Mouse (Mus musculus) CD4-positive naive resting alpha-beta T cell, adult 57 days (primary cell): ENCODE results near the gene Slc35f2. TPM values are rescaled to one million over a fixed set of nuclear protein-coding genes. Genes with fewer than 3 reads are reported as not detected.

Experiments
- total RNA-seq: library from RNA; stranded (reverse); gene quantifications from one replicate; pipeline ENCODE4 v1.2.4, GENCODE M21; 2023

The Slc35f2 gene
- 10.2 TPM for total RNA-seq

DNA sequence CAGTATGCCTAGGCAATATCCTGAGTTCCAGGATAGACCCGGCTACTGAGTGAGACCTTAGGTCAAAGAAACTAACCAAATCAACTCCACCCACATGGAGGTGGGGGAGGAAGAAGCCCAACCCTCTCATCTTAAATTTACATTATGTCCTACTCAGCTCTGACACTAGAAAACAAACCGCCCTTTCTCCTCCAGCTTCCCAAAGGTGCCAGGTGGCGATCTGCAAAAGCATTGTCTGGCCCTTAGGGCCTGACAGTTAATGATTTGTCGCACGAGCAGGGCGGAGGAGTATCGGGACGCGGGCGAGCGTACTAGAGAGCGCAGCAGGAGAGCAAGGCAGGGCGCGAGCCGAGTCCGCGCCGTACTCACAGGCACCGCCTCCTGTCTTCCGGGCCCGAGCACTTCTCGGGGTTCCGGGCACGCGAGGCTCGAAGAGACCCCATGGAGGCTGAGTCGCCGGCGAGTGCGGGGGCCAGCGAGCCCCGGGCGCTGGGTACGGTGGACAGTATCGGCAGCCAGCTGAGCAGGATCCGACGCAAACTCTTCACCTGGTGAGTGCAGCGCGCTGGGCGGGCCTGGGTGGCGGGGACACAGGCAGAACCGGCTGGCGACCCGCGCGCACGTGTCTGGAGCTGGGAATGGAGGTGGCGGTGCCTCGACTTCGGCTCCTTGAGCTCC is at the start of gene Slc35f2:
Gene Slc35f2 (plus strand): TSS at position 195 of the 678 bp plus-strand sequence.

DNA sequence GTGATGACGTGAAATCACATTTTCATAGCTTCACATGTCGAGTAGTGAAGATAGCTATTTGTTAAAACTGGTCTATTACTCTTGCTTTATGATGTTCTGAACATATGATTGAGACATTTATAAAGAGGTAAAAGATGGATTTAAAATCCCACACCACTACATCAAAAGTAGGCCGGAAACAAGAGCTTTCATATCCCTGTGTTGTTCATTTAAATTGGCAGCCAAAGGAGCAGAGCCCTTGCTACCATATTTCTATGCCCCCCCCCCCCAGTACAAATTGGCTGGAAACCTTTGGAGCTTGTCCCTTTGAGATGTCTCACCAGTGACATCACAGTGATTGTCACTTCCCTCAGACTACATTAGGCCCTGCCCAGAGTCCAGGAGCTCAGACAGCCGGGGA is 78.5 kb downstream of the Slc35f2 start, which contains the start of gene Sln:
Gene Sln (plus strand): TSS at position 301 of the 400 bp plus-strand sequence.

Other genes with a start within 250 kb of the Slc35f2 start
- 52.6 TPM for gene Atm, start 234.8 kb upstream of the Slc35f2 start, total RNA-seq
- 22.2 TPM for gene Npat, start 234.5 kb upstream of the Slc35f2 start, total RNA-seq
- 23.8 TPM for gene Acat1, start 161.2 kb upstream of the Slc35f2 start, total RNA-seq
- gene Cul5, start 101.5 kb upstream of the Slc35f2 start, total RNA-seq = 34.6 TPM
- 0.18 TPM for gene Rab39, start 65.3 kb upstream of the Slc35f2 start, total RNA-seq
- gene Sln, start 78.6 kb downstream of the Slc35f2 start, total RNA-seq = not detected
- gene Elmod1, start 203.8 kb downstream of the Slc35f2 start, total RNA-seq = not detected